Mouse (Mus musculus) C2C12 (cell line): ENCODE data around the gene Gm3558. TPM values are rescaled to one million over a fixed set of nuclear protein-coding genes. Genes with fewer than 3 reads are reported as not detected.
"Not testable (repeated sequence)": the region's sequence is repeated elsewhere in the genome, so short reads cannot be mapped to it uniquely, and the experiment has no call there.

Experiments
- H3K27me3 ChIP-seq: one replicate; pipeline ENCODE4 v1.6.1; 2011; ENCODE audit not compliant: control insufficient read depth, insufficient read depth, insufficient read length
- H3K36me3 ChIP-seq: one replicate; pipeline ENCODE4 v1.6.1; 2011; ENCODE audit not compliant: control insufficient read depth, insufficient read depth
- H3K4me3 ChIP-seq: one replicate; pipeline ENCODE4 v1.5.1; 2011; ENCODE audit warnings: mild to moderate bottlenecking, control low read depth; ENCODE audit not compliant: poor library complexity, insufficient read depth, severe bottlenecking
- H3K79me2 ChIP-seq: one replicate; pipeline ENCODE4 v1.6.1; 2011; ENCODE audit not compliant: control insufficient read depth, insufficient read depth
- H3K79me3 ChIP-seq: one replicate; pipeline ENCODE4 v1.6.1; 2011; ENCODE audit warnings: low read depth, control low read depth
- H3ac ChIP-seq: one replicate; pipeline ENCODE3; 2011; ENCODE audit warnings: low read depth; ENCODE audit not compliant: control insufficient read depth, insufficient read length
- long read RNA-seq, 2 experiments: library from polyadenylated mRNA; unstranded; transcript quantifications; one replicate each; pipeline ENCODE4 v2.0.0; 2019 to 2020
- polyA plus RNA-seq: library from polyadenylated mRNA; unstranded; fragments of >200 nt; fragmentation: generic; extraction: Trizol; gene quantifications from one replicate; pipeline ENCODE4 v1.2.1, GENCODE M21; 2012; ENCODE audit warnings: missing spikeins

Gene Gm3558
- not detected for polyA plus RNA-seq
- long read RNA-seq, experiment 1 = 0 reads
- long read RNA-seq, experiment 2, partial matches to known transcripts = 0 of 1 reads
- long read RNA-seq, experiment 2, other reads (novel, unspliced or antisense) = 1 of 1 reads

DNA sequence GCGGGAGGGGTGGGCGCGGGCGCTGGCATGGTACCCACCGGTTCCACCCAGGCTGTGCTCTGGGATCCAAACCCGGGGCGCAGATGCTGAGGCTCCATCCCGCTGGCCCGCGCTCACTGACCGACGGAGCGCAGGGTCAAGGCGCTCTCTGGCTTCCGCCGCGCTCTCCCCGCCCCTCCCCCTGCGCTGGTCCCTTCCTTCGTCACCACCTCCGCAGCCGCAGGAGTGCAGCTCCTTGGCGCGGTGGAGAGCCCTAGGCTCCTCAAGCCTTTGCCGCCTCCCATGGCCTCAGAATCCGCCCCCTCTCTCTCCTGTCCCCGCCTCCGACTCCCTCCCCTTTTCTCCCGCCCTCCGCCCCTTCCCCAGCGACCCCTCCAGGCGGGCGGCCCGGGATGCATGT, at the start of gene Gm3558:
TSS of gene Gm3558 (minus strand) at position 185 of the 400 bp plus-strand sequence.
- H3ac ChIP-seq, H3K36me3 ChIP-seq, H3K79me2 ChIP-seq, H3K4me3 ChIP-seq, H3K79me3 ChIP-seq, H3K27me3 ChIP-seq: not testable (repeated sequence)

DNA sequence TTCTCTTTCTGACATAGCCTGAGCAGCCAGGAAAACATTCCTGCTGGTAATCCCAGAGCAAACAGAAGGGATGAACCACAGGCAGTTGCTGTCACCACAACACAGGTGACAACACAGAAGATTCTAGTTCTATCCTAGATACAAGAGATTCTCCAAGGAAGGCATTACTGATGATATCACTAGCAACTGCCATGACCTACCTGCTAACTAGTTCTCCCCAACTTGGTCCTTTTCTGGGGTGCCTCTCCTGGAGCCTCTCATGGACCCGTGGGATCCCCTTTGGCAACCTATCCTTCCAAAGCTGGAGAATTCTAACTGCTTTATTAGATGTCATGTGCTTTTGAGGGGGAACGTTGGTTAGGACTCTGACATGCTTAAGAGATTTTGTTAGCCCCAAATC, 27.1 kb upstream of the Gm3558 start, which contains the start of gene Gm10338:
TSS of gene Gm10338 (minus strand) at position 101 of the 400 bp plus-strand sequence.
- not testable (repeated sequence) for H3ac ChIP-seq, H3K79me3 ChIP-seq, H3K79me2 ChIP-seq, H3K4me3 ChIP-seq, H3K27me3 ChIP-seq, H3K36me3 ChIP-seq

DNA sequence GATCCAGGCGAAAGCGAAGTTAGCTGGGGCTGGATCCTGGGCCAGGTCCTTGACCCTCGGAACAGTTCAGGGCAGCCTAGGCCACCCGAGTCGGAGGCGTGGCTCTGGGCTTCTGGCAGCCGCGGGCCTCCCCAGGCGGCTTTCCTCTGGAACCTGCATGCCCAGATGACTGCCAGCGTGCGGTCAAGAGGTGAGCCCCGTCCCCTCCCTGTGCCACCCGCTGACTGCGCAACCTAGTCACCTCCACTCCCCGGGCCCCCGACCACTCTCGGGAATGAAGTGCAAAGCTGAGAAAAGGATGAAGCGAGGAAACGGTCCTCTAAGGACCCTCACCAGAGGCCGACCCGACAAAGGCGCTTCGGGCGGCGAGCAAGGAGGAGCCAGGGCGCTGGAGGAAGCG, 476 bp downstream of the Gm3558 start:
- H3ac ChIP-seq, H3K79me2 ChIP-seq, H3K27me3 ChIP-seq, H3K36me3 ChIP-seq, H3K4me3 ChIP-seq, H3K79me3 ChIP-seq: not testable (repeated sequence)

DNA sequence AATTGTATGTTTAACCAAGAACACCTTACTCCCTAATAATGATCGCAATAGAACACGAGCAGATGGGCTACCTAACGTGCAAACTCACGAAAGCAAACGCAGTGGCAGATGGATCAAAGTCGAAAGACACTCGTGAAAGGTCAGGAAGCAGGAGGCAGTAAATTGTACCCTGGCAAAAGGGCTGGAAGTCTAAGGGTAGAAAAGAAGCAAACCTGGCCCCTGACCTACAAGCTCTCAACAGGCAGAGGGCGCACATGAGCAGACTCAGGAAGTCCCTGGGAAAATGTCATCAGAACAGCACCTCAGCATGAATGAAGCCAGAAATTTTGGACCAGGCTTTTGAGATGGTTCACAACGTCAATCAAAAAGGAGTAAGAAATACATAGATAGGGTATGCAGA, 1.1 kb downstream of the Gm3558 start:
- not testable (repeated sequence) for H3K79me3 ChIP-seq, H3K4me3 ChIP-seq, H3K79me2 ChIP-seq, H3K36me3 ChIP-seq, H3K27me3 ChIP-seq, H3ac ChIP-seq

Other genes starting within 250 kb of the Gm3558 start
- not detected for gene Gm5797, start 236.2 kb downstream of the Gm3558 start, polyA plus RNA-seq
- gene Gm8374, start 203.4 kb downstream of the Gm3558 start, polyA plus RNA-seq = not detected
- gene Gm3755, start 117.6 kb downstream of the Gm3558 start, polyA plus RNA-seq = not detected
- not detected for gene Gm3752, start 84.8 kb downstream of the Gm3558 start, polyA plus RNA-seq
- not detected for gene Gm10338, start 27.0 kb upstream of the Gm3558 start, polyA plus RNA-seq
- gene Gm10128, start 75.4 kb upstream of the Gm3558 start, polyA plus RNA-seq = not detected
- not detected for gene Gm26661, start 223.0 kb upstream of the Gm3558 start, polyA plus RNA-seq
- 154 TPM for gene Flnb, start 249.4 kb upstream of the Gm3558 start, polyA plus RNA-seq